Mouse (Mus musculus): ENCODE results near the gene Usp17lb. TPM values are rescaled to one million over a fixed set of nuclear protein-coding genes. Genes with fewer than 3 reads are reported as not detected.
"Not testable (repeated sequence)": the region's sequence is repeated elsewhere in the genome, so short reads cannot be mapped to it uniquely, and the experiment has no call there.

Gene Usp17lb
- polyA plus RNA-seq, 1 experiment = not detected

GRCm38 (mm10) chr7:104843731-104844287 is 1.4 kb upstream of the Usp17lb start:
- H3K4me3 ChIP-seq (ENCODE audit: control insufficient read depth, insufficient read depth, low read length) = no peak overlapping the region
- no peaks in the 10 kb centered on the region for H3K27me3 ChIP-seq (ENCODE audit: control insufficient read depth, insufficient read depth, low read length)
- H3K27ac ChIP-seq (ENCODE audit: control insufficient read depth, insufficient read depth, low read length) = no peak overlapping the region
- no peak for DNase-seq
- H3K4me1 ChIP-seq (replicated peaks; ENCODE audit: control insufficient read depth, insufficient read depth, low read length) = no peaks in the 10 kb centered on the region
- 82% methylated on average over 1 of the region's 1 CpGs for WGBS
- TF ChIP-seq CTCF (IDR thresholded peaks at IDR 0.05; ENCODE audit: borderline replicate concordance, control insufficient read depth, extremely low read depth, insufficient read depth, low read length, poor library complexity) = no peak
- TF ChIP-seq POLR2A (IDR thresholded peaks at IDR 0.05; ENCODE audit: control insufficient read depth, extremely low read depth, insufficient read depth, low read length, poor library complexity) = no peak
- H3K36me3 ChIP-seq (ENCODE audit: control insufficient read depth, insufficient read depth, low read length) = no peaks in the 10 kb centered on the region

GRCm38 (mm10) chr7:104810335-104810734 is 32.1 kb downstream of the Usp17lb start:
- 76% methylated on average over 8 of the region's 8 CpGs for WGBS
- not testable (repeated sequence) for H3K36me3 ChIP-seq (ENCODE audit: control insufficient read depth, insufficient read depth, low read length); DNase-seq; H3K4me1 ChIP-seq (replicated peaks; ENCODE audit: control insufficient read depth, insufficient read depth, low read length); H3K27me3 ChIP-seq (ENCODE audit: control insufficient read depth, insufficient read depth, low read length); H3K4me3 ChIP-seq (ENCODE audit: control insufficient read depth, insufficient read depth, low read length); H3K27ac ChIP-seq (ENCODE audit: control insufficient read depth, insufficient read depth, low read length)

- Histone ChIP-seq H3K36me3 (ENCODE audit: control insufficient read depth, insufficient read depth, low read length) (no peaks in the 10 kb centered on the region), H3K27me3 (ENCODE audit: control insufficient read depth, insufficient read depth, low read length) (no peaks in the 10 kb centered on the region), H3K4me1 (replicated peaks; ENCODE audit: control insufficient read depth, insufficient read depth, low read length) (no peaks in the 10 kb centered on the region), H3K4me3 (ENCODE audit: control insufficient read depth, insufficient read depth, low read length) (no peak overlapping the region), H3K27ac (ENCODE audit: control insufficient read depth, insufficient read depth, low read length) (no peak overlapping the region)
- TF ChIP-seq POLR2A (IDR thresholded peaks at IDR 0.05; ENCODE audit: control insufficient read depth, extremely low read depth, insufficient read depth, low read length, poor library complexity) = no peak
- no peak for TF ChIP-seq CTCF (IDR thresholded peaks at IDR 0.05; ENCODE audit: borderline replicate concordance, control insufficient read depth, extremely low read depth, insufficient read depth, low read length, poor library complexity)
- 69% methylated on average over 1 of the region's 1 CpGs for WGBS
- DNase-seq = no peak
These were observed 51.6 kb downstream of the Usp17lb start for GRCm38 (mm10) chr7:104790796-104791195.

Other genes starting within 250 kb of the Usp17lb start
- gene Olfr655, start 240.8 kb downstream of the Usp17lb start, polyA plus RNA-seq (2012; rRNA removed) = not detected in 2 replicates
- gene Olfr656, start 228.6 kb downstream of the Usp17lb start, polyA plus RNA-seq (2012; rRNA removed) = not detected in 2 replicates
- gene Olfr657, start 217.8 kb downstream of the Usp17lb start, polyA plus RNA-seq (2012; rRNA removed) = not detected in 2 replicates
- gene Olfr658, start 195.3 kb downstream of the Usp17lb start, polyA plus RNA-seq (2012; rRNA removed) = not detected in 2 replicates
- not detected in 2 replicates for gene Olfr659, start 175.8 kb downstream of the Usp17lb start, polyA plus RNA-seq (2012; rRNA removed)
- not detected in 2 replicates for gene Olfr661, start 156.1 kb downstream of the Usp17lb start, polyA plus RNA-seq (2012; rRNA removed)
- gene Usp17le, start 65.1 kb downstream of the Usp17lb start, polyA plus RNA-seq (2012; rRNA removed) = 0.08 and 0.12 TPM in 2 replicates
- gene Usp17la, start 14.4 kb upstream of the Usp17lb start, polyA plus RNA-seq (2012; rRNA removed) = not detected in 2 replicates
- gene Olfr665, start 35.4 kb upstream of the Usp17lb start, polyA plus RNA-seq (2012; rRNA removed) = not detected in 2 replicates
- not detected in 2 replicates for gene Olfr666, start 53.3 kb upstream of the Usp17lb start, polyA plus RNA-seq (2012; rRNA removed)
- not detected in 2 replicates for gene Olfr667, start 78.9 kb upstream of the Usp17lb start, polyA plus RNA-seq (2012; rRNA removed)
- not detected in 2 replicates for gene Olfr668, start 85.5 kb upstream of the Usp17lb start, polyA plus RNA-seq (2012; rRNA removed)
- not detected in 2 replicates for gene Olfr669, start 91.6 kb upstream of the Usp17lb start, polyA plus RNA-seq (2012; rRNA removed)
- gene Olfr670, start 120.0 kb upstream of the Usp17lb start, polyA plus RNA-seq (2012; rRNA removed) = not detected in 2 replicates
- not detected in 2 replicates for gene Olfr671, start 136.5 kb upstream of the Usp17lb start, polyA plus RNA-seq (2012; rRNA removed)
- gene Olfr672, start 159.4 kb upstream of the Usp17lb start, polyA plus RNA-seq (2012; rRNA removed) = not detected in 2 replicates
- not detected in 2 replicates for gene Olfr675, start 185.9 kb upstream of the Usp17lb start, polyA plus RNA-seq (2012; rRNA removed)
- gene Olfr676, start 190.1 kb upstream of the Usp17lb start, polyA plus RNA-seq (2012; rRNA removed) = not detected in 2 replicates
- not detected in 2 replicates for gene Olfr677, start 208.8 kb upstream of the Usp17lb start, polyA plus RNA-seq (2012; rRNA removed)
- not detected in 2 replicates for gene Olfr678, start 221.9 kb upstream of the Usp17lb start, polyA plus RNA-seq (2012; rRNA removed)
- 0.01 TPM in 1 of 2 replicates, not detected in the other for gene Olfr679, start 238.6 kb upstream of the Usp17lb start, polyA plus RNA-seq (2012; rRNA removed)

Data from thymus, adult 2 months (tissue).